Mouse (Mus musculus) spleen, adult 18-20 months (tissue): ENCODE results near the gene Bub1b.

ENCODE experiments used
- DNase-seq, 2 experiments: peaks; one replicate each; pipeline ENCODE4 v3.0.0; 2022; ENCODE audit warnings: mixed read lengths in 2 of 2

Gene Bub1b

GRCm38 (mm10) chr2:118597673-118598568 lies at the start of gene Bub1b:
Gene Bub1b, plus strand, starts transcription at chr2:118598211.
- DNase-seq: peak; percentile 80 to 87

DNA sequence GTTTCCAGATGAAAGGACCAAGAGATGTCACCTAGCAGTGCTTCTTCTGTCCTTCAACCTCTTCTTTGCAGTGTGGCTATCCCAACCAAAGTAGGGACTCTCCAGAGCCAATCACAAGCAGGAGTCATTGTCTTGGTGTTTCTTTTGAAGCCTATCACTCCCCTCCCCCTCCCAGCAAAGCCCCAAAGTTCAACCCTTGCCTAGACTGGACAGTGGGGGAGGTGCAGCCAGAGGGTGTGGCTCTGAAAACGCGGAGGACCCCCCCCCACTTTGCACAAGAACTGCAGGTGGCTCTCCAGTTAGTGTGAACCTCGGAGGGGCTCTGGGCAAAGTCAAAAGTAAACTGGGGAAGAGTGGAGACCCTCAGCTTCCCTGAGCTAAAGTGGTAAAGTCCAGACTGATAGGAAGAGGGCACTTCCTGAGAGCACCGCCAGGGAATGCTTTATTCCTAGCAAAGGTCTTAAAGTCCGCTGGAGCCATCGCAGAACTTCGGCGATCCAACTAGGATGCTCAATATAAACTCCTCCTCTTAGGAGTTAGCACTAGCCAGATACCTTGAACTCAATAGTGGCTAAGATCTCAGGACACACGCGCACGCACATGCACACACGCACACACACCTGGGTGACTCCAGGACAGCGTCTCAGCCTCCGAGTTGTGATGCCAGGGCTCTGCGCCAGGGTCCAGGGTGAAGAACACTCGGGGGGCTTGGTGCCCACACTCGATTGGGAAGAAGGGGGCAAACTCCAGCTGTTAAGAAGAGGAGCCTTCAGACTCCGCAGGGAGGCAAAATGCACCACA lies 49.4 kb upstream of the Bub1b start:
- no peak for DNase-seq

- DNase-seq: peak; percentile 90 to 92
These were observed 48.2 kb upstream of the Bub1b start, which contains the start of gene Bmf for GRCm38 (mm10) chr2:118549507-118550473. Gene Bmf, minus strand, starts transcription at chr2:118549687.

GRCm38 (mm10) chr2:118551606-118552005 lies 46.4 kb upstream of the Bub1b start:
- DNase-seq: no peak

DNA sequence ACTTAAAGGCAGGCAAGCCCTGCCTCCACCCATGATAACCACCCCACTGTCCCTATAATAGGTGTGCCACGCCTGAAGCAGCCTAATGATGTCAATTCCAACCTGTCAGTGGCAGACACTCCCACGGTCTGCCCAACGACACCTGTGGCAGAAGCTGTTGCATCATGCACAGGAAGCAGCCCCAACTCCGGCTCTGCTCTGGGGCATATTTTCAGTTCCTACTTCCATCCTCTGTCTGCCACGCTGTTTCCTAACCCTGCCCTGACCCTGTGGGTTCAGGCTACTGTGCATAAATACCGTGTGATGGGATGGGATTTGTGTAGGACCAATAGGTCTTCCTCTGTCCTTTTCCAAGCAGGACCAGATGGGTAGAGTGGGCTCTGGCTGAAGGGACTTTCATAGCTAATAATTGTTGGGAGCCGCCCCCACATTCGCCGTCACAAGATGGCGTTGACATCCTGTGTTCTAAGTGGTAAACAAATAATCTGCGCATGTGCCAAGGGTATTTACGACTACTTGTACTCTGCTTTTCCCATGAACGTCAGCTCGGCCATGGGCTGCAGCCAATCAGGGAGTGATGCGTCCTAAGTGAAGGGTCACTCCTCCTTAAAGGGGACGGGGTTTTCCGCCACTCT lies 43.5 kb upstream of the Bub1b start:
- DNase-seq: peak; percentile 60 to 72

- no peak for DNase-seq
These were observed 39.6 kb upstream of the Bub1b start for GRCm38 (mm10) chr2:118558426-118558825.

DNA sequence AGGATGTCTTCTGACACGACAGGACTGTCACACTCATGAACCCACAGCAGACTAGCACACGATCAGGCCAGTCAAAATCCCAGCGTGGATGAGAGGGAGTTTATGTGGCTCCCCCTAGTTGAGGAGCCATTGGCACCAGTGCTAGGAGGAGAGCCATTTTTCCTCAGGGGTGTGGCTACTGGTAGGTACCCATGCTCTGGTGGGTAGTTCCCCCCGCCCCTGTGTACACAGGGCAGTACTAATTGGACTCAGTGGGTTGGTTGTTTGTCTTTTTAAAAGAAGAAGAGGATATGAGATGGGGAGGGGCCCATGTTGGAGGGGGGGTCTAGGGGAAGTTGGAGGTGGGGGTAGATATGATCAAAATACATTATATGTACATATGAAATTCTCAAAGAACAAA lies 36.0 kb upstream of the Bub1b start:
- DNase-seq: peak in 1 of 2 experiments; percentile 32

- DNase-seq: no peak
These were observed 35.6 kb upstream of the Bub1b start for GRCm38 (mm10) chr2:118562431-118562830.

GRCm38 (mm10) chr2:118567179-118567578 lies 30.8 kb upstream of the Bub1b start:
- DNase-seq: no peak

DNA sequence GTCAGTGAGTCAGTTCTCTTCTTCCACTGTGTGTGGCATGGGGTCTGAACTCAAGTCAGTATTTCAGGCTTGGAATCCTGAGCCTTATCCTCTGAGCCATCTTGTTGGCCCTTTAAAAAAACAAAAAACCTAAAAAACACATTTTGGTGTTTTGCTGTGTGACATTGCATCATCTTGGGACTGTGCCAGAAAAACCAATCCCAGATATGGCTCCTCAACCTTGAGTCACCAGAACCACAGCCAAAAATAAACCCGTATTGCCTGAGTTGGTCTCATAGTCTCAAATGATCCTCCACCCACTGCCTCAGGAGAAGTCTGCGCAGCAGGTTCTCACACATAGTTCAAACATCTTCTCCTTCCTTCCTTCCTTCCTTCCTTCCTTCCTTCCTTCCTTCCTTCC lies 27.1 kb upstream of the Bub1b start:
- no peak for DNase-seq

- no peak for DNase-seq
These were observed 25.7 kb upstream of the Bub1b start for GRCm38 (mm10) chr2:118572183-118572836.

DNA sequence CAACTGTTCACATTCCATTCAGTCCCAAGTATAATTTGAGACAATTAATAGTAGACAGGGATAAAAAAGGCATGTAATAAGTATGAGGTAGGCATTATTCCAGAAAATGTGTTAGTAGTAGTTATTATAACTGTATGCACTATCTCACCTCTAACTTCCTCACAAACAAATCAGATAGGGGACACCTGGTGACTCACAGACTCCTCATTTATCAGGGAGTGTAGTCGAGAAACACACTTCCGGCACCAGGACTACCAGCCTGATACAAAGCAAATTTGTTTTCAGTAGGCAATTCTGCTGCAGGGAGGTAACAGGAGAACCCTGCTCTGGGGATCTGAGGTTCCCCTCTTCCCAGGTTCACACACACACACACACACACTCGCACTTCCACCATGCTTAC lies 24.9 kb upstream of the Bub1b start:
- no peak for DNase-seq

- no peak for DNase-seq
These were observed 12.0 kb upstream of the Bub1b start for GRCm38 (mm10) chr2:118586013-118586412.

DNA sequence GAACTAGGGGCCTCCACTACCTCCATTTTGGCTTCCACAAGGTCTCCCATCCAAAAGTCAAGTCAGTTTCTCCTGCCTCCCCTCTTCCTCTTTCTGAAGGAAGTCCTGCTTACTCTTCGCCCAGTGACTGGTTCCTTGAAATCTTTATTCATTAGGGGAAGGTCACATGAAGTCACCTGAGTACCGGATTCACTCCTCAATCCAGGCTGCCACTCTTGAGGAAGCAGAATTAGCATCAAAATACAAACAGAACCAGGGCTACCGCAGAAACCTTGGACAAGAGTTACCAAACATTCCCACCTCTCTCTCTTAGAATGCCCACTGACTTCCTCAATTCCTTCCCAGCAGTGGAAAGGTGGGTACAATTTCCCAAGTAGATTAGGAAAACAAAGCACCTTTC lies 10.3 kb upstream of the Bub1b start:
- no peak for DNase-seq

DNA sequence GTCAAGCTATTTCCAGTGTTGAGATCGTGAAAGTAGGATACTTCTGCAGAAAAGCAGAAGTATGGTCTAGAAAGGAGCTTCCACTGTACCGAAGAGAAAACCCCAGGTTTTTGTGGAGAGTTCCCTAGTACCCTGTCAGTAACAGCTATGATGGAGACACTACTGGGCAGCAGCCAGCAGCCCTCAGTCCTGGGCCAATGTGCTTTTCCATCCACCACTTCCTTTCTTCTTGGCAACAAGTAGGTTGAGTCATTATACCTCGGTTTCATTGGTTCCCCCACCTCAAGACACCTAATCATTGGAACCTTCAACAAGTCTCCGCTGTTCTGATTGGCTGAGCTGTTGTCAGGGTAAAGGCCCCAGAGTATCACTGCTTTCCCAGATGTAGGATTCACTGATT lies 6.9 kb upstream of the Bub1b start:
- no peak for DNase-seq

DNA sequence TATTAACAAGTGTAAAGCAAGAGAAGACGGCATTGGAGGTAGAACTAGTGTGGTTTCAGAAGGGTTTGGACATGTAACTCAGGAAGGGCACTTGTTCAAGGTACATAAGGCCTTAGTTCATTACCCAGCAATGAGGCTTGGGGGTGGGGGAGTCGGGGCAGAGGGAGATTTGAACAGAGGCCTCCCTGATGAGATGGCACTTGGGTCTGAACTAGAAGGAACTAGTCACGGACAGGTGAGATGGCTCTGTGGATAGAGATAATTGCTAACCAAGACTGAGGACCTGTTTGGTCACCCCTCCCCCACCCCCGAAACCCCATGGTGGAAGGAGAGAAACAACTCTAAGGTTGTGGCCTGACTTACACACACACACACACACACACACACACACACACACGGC lies 1.1 kb downstream of the Bub1b start:
- DNase-seq: no peak

GRCm38 (mm10) chr2:118601599-118602263 lies 3.7 kb downstream of the Bub1b start:
- DNase-seq: no peak

- DNase-seq: no peak
These were observed 6.1 kb downstream of the Bub1b start for GRCm38 (mm10) chr2:118604091-118604490.

- DNase-seq: peak; percentile 28 to 53
These were observed 8.0 kb downstream of the Bub1b start for GRCm38 (mm10) chr2:118606032-118606431.

GRCm38 (mm10) chr2:118606976-118607375 lies 9.0 kb downstream of the Bub1b start:
- no peak for DNase-seq

GRCm38 (mm10) chr2:118618013-118618412 lies 20.0 kb downstream of the Bub1b start:
- DNase-seq: no peak
